Comparison of ENCODE assay signal across 22 mouse cellular contexts in genomic region chr17:15228077-15228476, GRCm38 (mm10).
DNase-seq lines count a peak whose midpoint lies in the region; ATAC-seq lines count a peak whose summit lies in the region.
"Had no signal": no experiment of that assay in that cellular context is flagged by ENCODE, and none has a peak within 500 bp of the region (broad histone marks: within the 10 kb centered on the region; RNA-seq: fewer than 3 reads in every experiment).

No protein-coding gene starts in this region.

- no peak overlapping the region for H3K4me2 ChIP-seq in forebrain, embryonic 11.5 days (ENCODE audit: low read depth, low read length, severe bottlenecking)
- no peak overlapping the region for H3K4me2 ChIP-seq in forebrain, embryonic 12.5 days
- H3K4me2 ChIP-seq: forebrain, embryonic 13.5 days; heart, embryonic 15.5 days; liver, embryonic 13.5 days; midbrain, embryonic 12.5 days; neural tube, embryonic 12.5 days had no signal

- ATAC-seq in forebrain, embryonic 11.5 days (replicated peaks; ENCODE audit: low FRiP score): no peak
- ATAC-seq in forebrain, embryonic 12.5 days (ENCODE audit: low FRiP score): no peak
- ATAC-seq: forebrain, embryonic 13.5 days had no signal

- H3K27ac ChIP-seq in forebrain, embryonic 11.5 days (ENCODE audit: low read depth, low read length): no peak overlapping the region
- H3K27ac ChIP-seq in forebrain, embryonic 12.5 days: no peak overlapping the region
- H3K27ac ChIP-seq: forebrain, embryonic 13.5 days; heart, adult 2 months; heart, embryonic 15.5 days; kidney, postnatal 0 days; liver, embryonic 13.5 days; midbrain, embryonic 12.5 days; neural tube, embryonic 12.5 days had no signal

- H3K9ac ChIP-seq in forebrain, embryonic 11.5 days (ENCODE audit: low read length): no peak overlapping the region
- no peak overlapping the region for H3K9ac ChIP-seq in forebrain, embryonic 12.5 days
- H3K9ac ChIP-seq: forebrain, embryonic 13.5 days; heart, embryonic 15.5 days; liver, embryonic 13.5 days; midbrain, embryonic 12.5 days; neural tube, embryonic 12.5 days had no signal

- no peaks in the 10 kb centered on the region for H3K9me3 ChIP-seq in forebrain, embryonic 11.5 days (ENCODE audit: control insufficient read depth, low read length)
- no peaks in the 10 kb centered on the region for H3K9me3 ChIP-seq in forebrain, embryonic 12.5 days
- H3K9me3 ChIP-seq: forebrain, embryonic 13.5 days; G1E; heart, embryonic 15.5 days; liver, embryonic 13.5 days; midbrain, embryonic 12.5 days; neural tube, embryonic 12.5 days had no signal

- H3K4me1 ChIP-seq in forebrain, embryonic 11.5 days (replicated peaks; ENCODE audit: control insufficient read depth, insufficient read depth, low read length): no peaks in the 10 kb centered on the region
- no peaks in the 10 kb centered on the region for H3K4me1 ChIP-seq in forebrain, embryonic 12.5 days
- H3K4me1 ChIP-seq: forebrain, embryonic 13.5 days; liver, embryonic 13.5 days; midbrain, embryonic 12.5 days; neural tube, embryonic 12.5 days had no signal

- intact Hi-C loops in left cerebral cortex, postnatal 14 days (cut with DNase I): no loop called here

- DNase-seq in forebrain, embryonic 11.5 days (ENCODE audit: low spot score): peak; percentile 31
- peak; percentile 44 for DNase-seq in kidney, postnatal 14 days
- DNase-seq in kidney, adult 11 months: no peak
- DNase-seq in lung, postnatal 10 days: peak; percentile 32
- DNase-seq in lung, postnatal 25 days (ENCODE audit: low spot score): no peak
- no peak for DNase-seq in frontal cortex, postnatal 10 days (ENCODE audit: low spot score in 2 of 2)
- DNase-seq in left cerebral cortex, postnatal 14 days (ENCODE audit: low spot score in 2 of 2): no peak
- DNase-seq: adrenal gland, postnatal 14 days; cerebellum, adult 11-12 months; cerebellum, postnatal 14 days; gastrocnemius, postnatal 25 days; heart, adult 2 months; liver, embryonic 13.5 days; right cerebral cortex, postnatal 4 days; thymus, postnatal 36 days had no signal

- WGBS in forebrain, embryonic 11.5 days: 82% methylated on average over 8 of the region's 8 CpGs
- WGBS in forebrain, embryonic 12.5 days: 87% methylated on average over 8 of the region's 8 CpGs

- H3K27me3 ChIP-seq in forebrain, embryonic 11.5 days (ENCODE audit: control insufficient read depth, insufficient read depth, low read length): no peaks in the 10 kb centered on the region
- H3K27me3 ChIP-seq in forebrain, embryonic 12.5 days: no peaks in the 10 kb centered on the region
- H3K27me3 ChIP-seq: forebrain, embryonic 13.5 days; liver, embryonic 13.5 days; midbrain, embryonic 12.5 days; neural tube, embryonic 12.5 days had no signal

- H3K4me3 ChIP-seq in forebrain, embryonic 11.5 days (ENCODE audit: low read depth, low read length): no peak overlapping the region
- H3K4me3 ChIP-seq in forebrain, embryonic 12.5 days (replicated peaks): no peak overlapping the region
- H3K4me3 ChIP-seq: forebrain, embryonic 13.5 days; heart, adult 2 months; heart, embryonic 15.5 days; liver, embryonic 13.5 days; midbrain, embryonic 12.5 days; neural tube, embryonic 12.5 days had no signal

- no peaks in the 10 kb centered on the region for H3K36me3 ChIP-seq in forebrain, embryonic 11.5 days (ENCODE audit: control insufficient read depth, insufficient read depth, low read length)
- H3K36me3 ChIP-seq in forebrain, embryonic 12.5 days (replicated peaks): no peaks in the 10 kb centered on the region
- H3K36me3 ChIP-seq: G1E; heart, embryonic 15.5 days; liver, embryonic 13.5 days; midbrain, embryonic 12.5 days; neural tube, embryonic 12.5 days had no signal

Comparison
In these comparisons a context has a peak if more than half of its experiments do, and no peak if none do; other contexts are left out.
1. DNase-seq: peak in forebrain, embryonic 11.5 days (single experiment), kidney, postnatal 14 days (single experiment) and lung, postnatal 10 days (single experiment); none in kidney, adult 11 months (single experiment), lung, postnatal 25 days (single experiment), frontal cortex, postnatal 10 days (0 of 2) and left cerebral cortex, postnatal 14 days (0 of 2).